Mouse (Mus musculus) intestine, embryonic 15.5 days (tissue): ENCODE measurements at regions not wholly inside any gene's neighbourhood (a gene's known extent, or its start where the extent isn't known, plus 50 kb on each side); places are given as distances from the start of the nearest gene placed in this dataset.

Experiments
- ATAC-seq: fragments of 200-750 bp; cut with Nextera tagmentation; 2 replicates; pipeline ENCODE4 v1.8.0; 2017; ENCODE audit warnings: moderate TSS enrichment, moderate library complexity
- H3K27ac ChIP-seq: fragments of 300-500 bp; sonication (generic); 2 replicates; pipeline ENCODE4 v1.5.1; 2015; ENCODE audit warnings: mild to moderate bottlenecking, inconsistent platforms
- H3K27me3 ChIP-seq: fragments of 300-500 bp; sonication (generic); replicated peaks from 2 replicates; pipeline ENCODE4 v1.6.1; 2015; ENCODE audit warnings: inconsistent platforms
- H3K36me3 ChIP-seq: fragments of 300-500 bp; sonication (generic); 2 replicates; pipeline ENCODE4 v1.6.1; 2015; ENCODE audit warnings: inconsistent platforms
- H3K4me1 ChIP-seq: fragments of 300-500 bp; sonication (generic); replicated peaks from 2 replicates; pipeline ENCODE4 v1.6.1; 2015; ENCODE audit warnings: inconsistent platforms
- H3K4me2 ChIP-seq: fragments of 300-500 bp; sonication (generic); replicated peaks from 2 replicates; pipeline ENCODE4 v1.6.1; 2015; ENCODE audit warnings: mild to moderate bottlenecking, inconsistent platforms
- H3K4me3 ChIP-seq: fragments of 300-500 bp; sonication (generic); replicated peaks from 2 replicates; pipeline ENCODE4 v1.5.1; 2015; ENCODE audit warnings: inconsistent platforms
- H3K9ac ChIP-seq: fragments of 300-500 bp; sonication (generic); 2 replicates; pipeline ENCODE4 v1.6.1; 2015; ENCODE audit warnings: inconsistent platforms
- H3K9me3 ChIP-seq: fragments of 300-500 bp; sonication (generic); 2 replicates; pipeline ENCODE4 v1.6.1; 2016; ENCODE audit warnings: inconsistent platforms
- WGBS: fragments of 180-500 bp; shearing (Covaris S2); methylation state at CpG from one replicate; pipeline ENCODE4 v1.1.7; 2015; 5-methylcytosine and 5-hydroxymethylcytosine counted together

DNA sequence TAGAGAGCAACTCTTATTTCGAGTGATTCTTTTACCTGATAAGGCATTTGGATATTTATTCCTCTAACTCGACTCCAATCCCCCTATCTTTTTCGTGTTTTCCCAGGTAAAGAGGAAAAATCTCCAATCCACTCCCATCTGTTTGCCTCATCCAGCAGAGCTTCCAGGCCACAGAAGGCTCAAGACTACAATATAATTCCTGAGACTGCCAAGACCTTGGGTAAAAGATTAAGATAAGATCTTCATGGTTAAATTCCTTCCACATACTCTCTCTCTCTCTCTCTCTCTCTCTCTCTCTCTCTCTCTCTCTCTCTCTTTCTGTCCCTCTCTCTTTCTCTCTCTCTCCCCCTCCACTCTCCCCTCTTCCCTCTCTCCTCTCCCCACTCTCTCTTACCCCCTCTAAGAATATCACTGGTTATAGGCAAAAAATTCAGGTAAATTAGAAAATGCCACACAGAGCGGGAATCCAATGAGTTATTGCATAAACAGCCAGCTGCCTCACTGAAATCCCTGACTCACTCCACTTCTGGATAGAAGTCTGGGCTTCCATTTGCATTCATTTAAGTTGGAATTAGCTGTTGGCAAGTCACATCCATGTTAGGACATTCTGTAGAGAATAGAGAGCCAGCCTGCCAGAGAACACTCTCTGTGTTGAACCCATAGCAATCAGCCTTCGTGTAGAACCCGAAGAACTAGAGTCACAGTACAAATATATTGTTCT, 78.9 kb upstream of the Cav2 start:
- H3K27ac ChIP-seq = no peak overlapping the region
- no peaks in the 10 kb centered on the region for H3K4me1 ChIP-seq
- no peaks in the 10 kb centered on the region for H3K27me3 ChIP-seq
- H3K4me2 ChIP-seq = no peak overlapping the region
- no peaks in the 10 kb centered on the region for H3K36me3 ChIP-seq
- no peaks in the 10 kb centered on the region for H3K9me3 ChIP-seq
- ATAC-seq = no peak
- 60% methylated on average over 6 of the region's 6 CpGs for WGBS
- H3K4me3 ChIP-seq = no peak overlapping the region
- no peak overlapping the region for H3K9ac ChIP-seq

DNA sequence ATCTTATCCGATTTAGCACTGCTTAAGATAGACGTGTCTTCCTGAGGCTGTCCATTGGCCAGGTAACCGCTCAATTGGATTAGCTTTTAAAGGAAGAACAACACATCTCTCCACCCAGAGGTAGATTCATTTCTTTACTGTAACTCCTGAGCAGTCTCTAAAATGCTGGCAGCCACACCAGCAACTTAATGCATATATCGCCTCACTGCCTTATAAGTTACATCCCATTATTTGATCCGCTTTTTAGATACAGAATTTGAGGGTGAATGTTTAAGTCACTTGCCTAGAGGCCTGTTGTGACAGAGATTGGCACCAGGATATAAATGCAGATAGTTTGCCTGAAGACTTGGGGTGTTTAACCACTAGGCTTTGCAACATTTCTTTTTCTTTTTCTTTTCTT, 77.7 kb upstream of the Cav2 start:
- Histone ChIP-seq H3K27ac (no peak overlapping the region), H3K36me3 (no peaks in the 10 kb centered on the region), H3K4me3 (no peak overlapping the region), H3K4me2 (no peak overlapping the region), H3K27me3 (no peaks in the 10 kb centered on the region), H3K4me1 (no peaks in the 10 kb centered on the region), H3K9ac (no peak overlapping the region), H3K9me3 (no peaks in the 10 kb centered on the region)
- ATAC-seq = no peak
- WGBS = 93% methylated on average over 5 of the region's 5 CpGs

DNA sequence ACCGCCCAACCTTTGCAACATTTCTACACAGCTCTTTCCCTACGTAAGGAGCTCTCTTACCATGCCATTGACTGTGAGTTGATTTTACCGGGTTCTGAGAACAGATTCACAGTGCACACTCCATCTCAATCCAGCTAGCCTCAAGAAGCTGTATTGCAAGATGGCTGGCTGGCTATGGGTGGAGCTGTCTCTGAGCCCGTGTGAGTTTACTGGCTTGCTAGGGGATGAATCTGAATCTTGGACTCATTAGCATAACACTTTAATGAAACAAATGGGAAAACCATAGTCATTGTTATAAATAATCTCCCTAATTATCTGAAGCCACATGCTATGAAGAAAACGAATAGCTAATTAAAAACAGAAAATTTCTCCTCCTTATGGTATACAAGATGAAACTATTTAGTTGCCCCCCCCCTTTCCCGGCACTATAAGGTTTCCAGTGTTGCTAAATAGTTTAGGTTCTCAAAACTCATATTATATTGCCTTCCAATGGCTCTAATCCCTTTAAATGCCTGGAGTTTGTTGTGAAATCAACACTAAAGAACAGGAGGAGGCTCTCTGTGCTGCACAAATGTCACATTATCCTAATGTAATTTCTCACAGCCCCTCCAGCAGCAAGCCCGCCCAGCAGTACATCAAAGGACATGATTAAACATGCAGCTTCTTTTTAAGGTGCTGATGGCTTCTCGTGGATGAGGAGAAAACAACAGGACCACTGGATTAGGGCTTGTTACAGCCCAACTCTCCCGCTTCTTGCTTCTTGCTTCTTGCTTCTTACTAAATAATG, 76.9 kb upstream of the Cav2 start:
- H3K4me2 ChIP-seq = no peak overlapping the region
- H3K4me3 ChIP-seq = no peak overlapping the region
- no peaks in the 10 kb centered on the region for H3K9me3 ChIP-seq
- no peak for ATAC-seq
- no peaks in the 10 kb centered on the region for H3K36me3 ChIP-seq
- no peaks in the 10 kb centered on the region for H3K4me1 ChIP-seq
- WGBS = 83% methylated on average over 9 of the region's 9 CpGs
- H3K9ac ChIP-seq = no peak overlapping the region
- H3K27me3 ChIP-seq = no peaks in the 10 kb centered on the region
- no peak overlapping the region for H3K27ac ChIP-seq

DNA sequence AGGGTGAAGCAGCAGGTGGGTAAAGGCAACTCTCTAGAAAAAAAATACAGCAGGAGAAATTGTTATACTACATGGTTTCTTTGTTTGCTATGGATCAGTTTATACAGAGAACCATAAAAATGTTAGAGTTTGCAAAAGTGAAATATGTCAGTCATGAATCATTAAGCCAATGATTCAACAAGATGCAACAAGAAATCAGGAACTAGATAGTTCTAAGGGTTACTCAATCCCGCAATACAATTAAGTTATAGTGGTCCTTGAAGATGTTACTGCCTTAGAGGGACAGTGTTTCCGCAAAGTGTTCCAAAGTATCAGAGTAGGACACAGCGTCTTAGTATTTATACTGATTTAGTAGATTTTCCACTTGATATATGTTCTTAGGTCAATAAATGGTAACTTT, 74.1 kb upstream of the Cav2 start:
- Histone ChIP-seq H3K36me3 (no peaks in the 10 kb centered on the region), H3K4me1 (no peaks in the 10 kb centered on the region), H3K27ac (no peak overlapping the region), H3K4me3 (no peak overlapping the region), H3K27me3 (no peaks in the 10 kb centered on the region), H3K9ac (no peak overlapping the region), H3K9me3 (no peaks in the 10 kb centered on the region), H3K4me2 (no peak overlapping the region)
- no peak for ATAC-seq
- WGBS = 94% methylated on average over 3 of the region's 3 CpGs

DNA sequence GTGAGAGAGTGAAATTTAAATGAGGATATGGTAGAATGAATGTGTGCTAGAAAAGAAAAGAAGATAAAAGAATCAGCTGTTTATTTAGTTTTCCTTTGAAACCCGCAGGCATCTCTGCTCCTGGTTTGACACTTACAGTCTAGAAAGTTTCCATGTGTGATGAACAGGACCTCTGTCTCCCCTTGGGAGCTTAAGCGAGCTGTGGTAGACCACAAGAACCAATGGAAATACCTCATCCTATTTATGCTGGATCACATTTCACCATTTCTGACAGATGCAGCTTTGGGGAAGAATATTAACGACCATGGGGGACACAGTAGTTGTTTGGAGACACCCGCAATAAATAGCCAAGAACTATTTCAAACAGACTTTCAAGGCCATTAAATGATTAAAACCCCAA, 71.2 kb upstream of the Cav2 start:
- H3K27ac ChIP-seq = no peak overlapping the region
- H3K4me2 ChIP-seq = no peak overlapping the region
- 58% methylated on average over 4 of the region's 4 CpGs for WGBS
- no peak for ATAC-seq
- no peaks in the 10 kb centered on the region for H3K4me1 ChIP-seq
- H3K36me3 ChIP-seq = no peaks in the 10 kb centered on the region
- H3K9ac ChIP-seq = no peak overlapping the region
- no peaks in the 10 kb centered on the region for H3K27me3 ChIP-seq
- no peak overlapping the region for H3K4me3 ChIP-seq
- H3K9me3 ChIP-seq = no peaks in the 10 kb centered on the region

DNA sequence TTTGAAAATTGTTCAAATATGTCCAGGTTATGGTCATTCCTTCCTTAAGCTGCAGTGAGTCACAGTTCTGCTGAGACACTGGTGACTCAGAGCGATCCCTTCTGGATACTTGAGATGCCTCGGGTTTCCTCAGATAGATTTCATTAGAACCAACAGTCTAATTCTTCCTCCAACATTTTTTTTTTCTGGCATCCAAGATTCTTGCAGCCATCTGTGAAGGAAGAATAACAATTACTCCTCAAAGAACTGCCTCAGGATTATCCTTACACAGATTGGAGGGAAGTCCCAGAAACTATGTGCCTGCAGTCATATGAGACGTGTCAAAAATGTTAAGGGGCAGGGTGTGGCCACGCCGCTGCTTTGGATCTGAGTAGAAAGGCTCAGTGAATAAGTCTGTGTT, 69.6 kb upstream of the Cav2 start:
- no peak for ATAC-seq
- Histone ChIP-seq H3K9ac (no peak overlapping the region), H3K9me3 (no peaks in the 10 kb centered on the region), H3K27me3 (no peaks in the 10 kb centered on the region), H3K36me3 (no peaks in the 10 kb centered on the region), H3K27ac (no peak overlapping the region), H3K4me3 (no peak overlapping the region), H3K4me2 (no peak overlapping the region), H3K4me1 (no peaks in the 10 kb centered on the region)
- WGBS = 58% methylated on average over 5 of the region's 5 CpGs

DNA sequence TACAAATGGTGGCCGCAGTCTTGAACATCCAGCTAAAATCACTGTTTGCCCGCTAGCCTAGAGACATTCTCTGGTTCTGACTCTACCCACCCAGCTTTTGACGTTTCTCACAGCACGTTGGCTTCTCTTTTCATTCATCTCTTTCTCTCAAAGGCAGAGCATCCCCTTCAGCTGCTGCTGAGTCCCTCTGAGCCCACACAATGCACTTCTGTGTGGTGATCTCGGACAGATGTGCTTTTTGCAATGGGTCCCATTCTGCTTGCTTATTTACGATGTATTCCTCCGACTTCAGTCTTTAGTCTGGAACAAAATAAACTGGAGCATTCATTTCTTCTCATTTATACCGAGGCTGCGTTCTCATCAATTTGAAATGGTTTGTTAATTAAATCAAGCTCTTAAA, 66.2 kb upstream of the Cav2 start:
- Histone ChIP-seq H3K27me3 (no peaks in the 10 kb centered on the region), H3K9ac (no peak overlapping the region), H3K4me3 (no peak overlapping the region), H3K36me3 (no peaks in the 10 kb centered on the region), H3K4me2 (no peak overlapping the region), H3K9me3 (no peaks in the 10 kb centered on the region), H3K27ac (no peak overlapping the region), H3K4me1 (no peaks in the 10 kb centered on the region)
- no peak for ATAC-seq
- 74% methylated on average over 9 of the region's 9 CpGs for WGBS

DNA sequence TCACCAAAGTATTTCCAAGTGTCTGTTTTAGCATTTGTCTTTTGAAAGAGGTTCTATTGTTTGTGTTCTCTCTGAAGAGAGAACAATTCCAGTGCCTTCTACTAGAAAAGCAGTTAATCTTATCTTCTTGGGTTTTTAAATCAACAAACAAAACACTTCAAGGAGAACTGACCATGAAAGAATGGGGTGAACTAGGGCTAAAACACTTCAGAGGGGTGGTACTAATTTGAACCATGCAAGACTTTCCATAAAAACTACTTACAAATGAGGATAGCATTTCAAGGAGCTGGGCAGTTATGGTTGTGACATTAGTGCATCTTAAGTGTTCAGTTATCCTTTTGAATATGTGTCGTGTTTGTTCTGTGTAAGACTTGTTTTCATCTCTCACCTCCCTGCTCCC, 64.5 kb upstream of the Cav2 start:
- no peak overlapping the region for H3K4me3 ChIP-seq
- H3K9ac ChIP-seq = no peak overlapping the region
- H3K4me1 ChIP-seq = no peaks in the 10 kb centered on the region
- WGBS = 85% methylated on average over 1 of the region's 1 CpGs
- no peaks in the 10 kb centered on the region for H3K9me3 ChIP-seq
- H3K36me3 ChIP-seq = no peaks in the 10 kb centered on the region
- no peak overlapping the region for H3K27ac ChIP-seq
- no peaks in the 10 kb centered on the region for H3K27me3 ChIP-seq
- no peak for ATAC-seq
- H3K4me2 ChIP-seq = no peak overlapping the region

DNA sequence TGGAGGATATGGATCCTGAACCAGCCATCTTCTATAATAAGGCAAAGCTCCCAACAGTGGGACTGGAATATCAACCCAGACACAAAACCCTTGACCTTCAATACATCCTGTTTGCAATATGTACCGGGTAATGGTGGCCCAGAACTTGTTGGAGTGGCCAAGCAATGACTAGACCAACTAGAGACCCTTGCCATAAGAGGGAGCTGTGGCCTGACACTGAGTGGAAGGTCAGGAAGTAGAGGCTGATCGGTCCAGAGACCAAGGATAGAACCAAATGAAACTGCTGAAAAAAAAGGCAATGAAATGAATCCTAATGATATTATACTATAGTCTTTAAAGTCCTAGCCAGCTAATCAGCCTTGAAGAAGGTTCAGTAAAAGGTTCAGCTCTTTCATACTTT, 57.2 kb upstream of the Cav2 start:
- Histone ChIP-seq H3K9me3 (no peaks in the 10 kb centered on the region), H3K4me3 (no peak overlapping the region), H3K36me3 (no peaks in the 10 kb centered on the region), H3K4me2 (no peak overlapping the region), H3K27ac (no peak overlapping the region), H3K9ac (no peak overlapping the region), H3K27me3 (no peaks in the 10 kb centered on the region), H3K4me1 (no peaks in the 10 kb centered on the region)
- ATAC-seq = no peak
- 81% methylated on average over 2 of the region's 2 CpGs for WGBS

DNA sequence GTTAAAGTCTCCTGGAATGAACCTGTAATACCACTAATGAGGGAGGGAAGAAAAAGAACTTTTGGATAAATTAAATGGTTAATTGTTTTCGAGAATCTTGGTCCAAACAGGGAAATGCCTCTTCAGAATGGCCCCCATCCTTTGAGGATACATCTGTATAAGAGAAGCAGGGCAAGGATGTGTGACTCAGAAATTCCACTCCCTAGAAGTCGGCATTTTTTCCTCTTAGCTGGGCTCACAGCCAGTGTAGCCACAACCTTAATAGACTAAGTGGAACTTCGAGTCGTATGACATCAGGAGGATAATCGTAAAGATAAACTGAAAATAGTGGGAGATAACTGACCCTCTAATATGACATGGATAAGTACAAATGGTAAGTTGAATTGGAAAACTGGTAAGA, 56.1 kb upstream of the Cav2 start:
- Histone ChIP-seq H3K9ac (no peak overlapping the region), H3K9me3 (no peaks in the 10 kb centered on the region), H3K4me2 (no peak overlapping the region), H3K4me3 (no peak overlapping the region), H3K36me3 (no peaks in the 10 kb centered on the region), H3K4me1 (no peaks in the 10 kb centered on the region), H3K27me3 (no peaks in the 10 kb centered on the region), H3K27ac (no peak overlapping the region)
- 48% methylated on average over 5 of the region's 5 CpGs for WGBS
- no peak for ATAC-seq

DNA sequence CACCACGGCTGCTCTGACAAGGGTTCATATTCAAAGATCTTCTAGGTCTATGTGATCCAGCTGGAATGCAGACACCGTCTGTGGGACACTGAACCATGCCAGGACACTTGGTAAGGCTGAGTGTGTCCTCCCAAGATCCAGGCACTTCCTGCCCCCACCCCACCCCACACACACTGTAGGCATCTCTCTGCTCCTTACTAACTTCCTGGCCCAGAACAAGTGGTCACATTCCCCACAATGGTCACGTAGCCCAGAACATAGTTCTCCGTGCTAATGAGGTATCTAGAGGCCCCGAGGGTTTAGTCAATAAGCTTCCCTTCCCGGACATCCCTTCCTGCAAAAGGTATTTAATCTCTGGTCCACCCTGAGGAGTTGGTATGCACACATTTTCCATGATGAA, 54.5 kb upstream of the Cav2 start:
- Histone ChIP-seq H3K4me2 (no peak overlapping the region), H3K9me3 (no peaks in the 10 kb centered on the region), H3K4me3 (no peak overlapping the region), H3K27me3 (no peaks in the 10 kb centered on the region), H3K4me1 (no peaks in the 10 kb centered on the region), H3K27ac (no peak overlapping the region), H3K9ac (no peak overlapping the region), H3K36me3 (no peaks in the 10 kb centered on the region)
- WGBS = 81% methylated on average over 6 of the region's 6 CpGs
- ATAC-seq = no peak
